Mouse (Mus musculus) hindbrain, embryonic 14.5 days (tissue): ENCODE measurements at regions not wholly inside any gene's neighbourhood (a gene's known extent, or its start where the extent isn't known, plus 50 kb on each side); places are given as distances from the start of the nearest gene placed in this dataset.

Source experiments
- ATAC-seq: fragments of 200-750 bp; cut with Nextera tagmentation; 2 replicates; pipeline ENCODE4 v1.8.0; 2017; ENCODE audit warnings: moderate number of reproducible peaks, mild to moderate bottlenecking, moderate TSS enrichment, moderate library complexity; ENCODE audit not compliant: low FRiP score
- DNase-seq: peaks from one replicate; pipeline ENCODE4 v3.0.0-alpha.2; 2015; ENCODE audit warnings: low spot score
- H3K27ac ChIP-seq: fragments of 300-500 bp; sonication (generic); 2 replicates; pipeline ENCODE4 v1.5.1; 2014; ENCODE audit warnings: mild to moderate bottlenecking, moderate library complexity
- H3K27me3 ChIP-seq: fragments of 300-500 bp; sonication (generic); 2 replicates; pipeline ENCODE4 v1.6.1; 2014; ENCODE audit warnings: mild to moderate bottlenecking, low read length, mixed read lengths; ENCODE audit not compliant: control insufficient read depth, insufficient read depth
- H3K36me3 ChIP-seq: fragments of 300-500 bp; sonication (generic); replicated peaks from 2 replicates; pipeline ENCODE4 v1.6.1; 2014; ENCODE audit not compliant: control insufficient read depth, insufficient read depth
- H3K4me1 ChIP-seq: fragments of 300-500 bp; sonication (generic); replicated peaks from 2 replicates; pipeline ENCODE4 v1.6.1; 2014; ENCODE audit warnings: antibody characterized with exemption, low read length, mixed read lengths; ENCODE audit not compliant: control insufficient read depth, insufficient read depth
- H3K4me2 ChIP-seq: fragments of 300-500 bp; sonication (generic); replicated peaks from 2 replicates; pipeline ENCODE4 v1.6.1; 2014; ENCODE audit warnings: mild to moderate bottlenecking, moderate library complexity
- H3K4me3 ChIP-seq: fragments of 300-500 bp; sonication (generic); replicated peaks from 2 replicates; pipeline ENCODE4 v1.5.1; 2014; ENCODE audit warnings: mild to moderate bottlenecking, low read length
- H3K9ac ChIP-seq: fragments of 300-500 bp; sonication (generic); 2 replicates; pipeline ENCODE4 v1.6.1; 2014
- H3K9me3 ChIP-seq: fragments of 300-500 bp; sonication (generic); 2 replicates; pipeline ENCODE4 v1.6.1; 2016; ENCODE audit warnings: low read length; ENCODE audit not compliant: control insufficient read depth
- WGBS: fragments of 180-500 bp; shearing (Covaris S2); extraction: QIAGEN DNeasy Blood & Tissue Kit; methylation state at CpG from one replicate; pipeline ENCODE4 v1.1.7; 2014; 5-methylcytosine and 5-hydroxymethylcytosine counted together

DNA sequence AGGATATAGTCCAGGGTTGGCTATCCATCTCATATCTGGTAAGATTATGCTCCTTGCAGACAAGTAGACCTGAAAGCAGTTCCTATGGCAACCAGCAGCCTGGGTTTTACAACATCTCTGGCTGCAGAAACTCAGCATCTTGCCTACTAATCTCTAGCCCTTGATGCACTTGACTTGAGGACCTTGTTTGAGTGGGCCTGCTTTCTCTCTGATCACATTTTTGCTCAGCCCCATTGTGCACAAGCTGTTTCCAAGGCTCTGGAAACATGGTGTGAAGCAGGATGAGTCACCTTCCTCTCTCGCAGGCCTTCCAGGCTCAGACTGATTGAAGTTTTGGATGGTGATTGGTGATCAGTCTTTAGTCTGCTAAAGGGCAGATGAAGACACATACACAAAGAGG is 224.4 kb upstream of the Eef2kmt start:
- Histone ChIP-seq H3K4me3 (no peak overlapping the region), H3K36me3 (no peaks in the 10 kb centered on the region), H3K27me3 (no peaks in the 10 kb centered on the region), H3K4me1 (peaks cover 4% of the 10 kb centered on the region), H3K27ac (no peak overlapping the region), H3K9ac (no peak overlapping the region), H3K4me2 (no peak overlapping the region), H3K9me3 (no peaks in the 10 kb centered on the region)
- ATAC-seq (no peak), DNase-seq (no peak)
- 85% methylated on average over 1 of the region's 1 CpGs for WGBS

DNA sequence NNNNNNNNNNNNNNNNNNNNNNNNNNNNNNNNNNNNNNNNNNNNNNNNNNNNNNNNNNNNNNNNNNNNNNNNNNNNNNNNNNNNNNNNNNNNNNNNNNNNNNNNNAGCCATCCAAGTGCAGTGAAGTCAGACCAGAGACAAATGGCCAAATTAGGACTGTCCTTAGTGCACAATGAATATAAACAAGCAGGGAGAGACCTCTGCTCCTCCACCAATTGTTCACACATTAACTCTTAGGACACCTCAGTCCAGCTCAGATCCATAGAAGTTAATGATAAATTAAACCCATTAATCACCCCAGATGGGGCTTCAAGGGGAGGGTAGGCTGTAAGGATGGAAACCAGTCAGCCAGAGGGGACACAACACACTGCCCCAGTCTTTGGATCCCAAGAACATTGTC is 223.2 kb upstream of the Eef2kmt start:
- DNase-seq: no peak
- no peak for ATAC-seq
- Histone ChIP-seq H3K4me2 (no peak overlapping the region), H3K9ac (no peak overlapping the region), H3K4me1 (peaks cover 8% of the 10 kb centered on the region), H3K27ac (no peak overlapping the region), H3K27me3 (no peaks in the 10 kb centered on the region), H3K4me3 (no peak overlapping the region), H3K36me3 (no peaks in the 10 kb centered on the region), H3K9me3 (no peaks in the 10 kb centered on the region)

DNA sequence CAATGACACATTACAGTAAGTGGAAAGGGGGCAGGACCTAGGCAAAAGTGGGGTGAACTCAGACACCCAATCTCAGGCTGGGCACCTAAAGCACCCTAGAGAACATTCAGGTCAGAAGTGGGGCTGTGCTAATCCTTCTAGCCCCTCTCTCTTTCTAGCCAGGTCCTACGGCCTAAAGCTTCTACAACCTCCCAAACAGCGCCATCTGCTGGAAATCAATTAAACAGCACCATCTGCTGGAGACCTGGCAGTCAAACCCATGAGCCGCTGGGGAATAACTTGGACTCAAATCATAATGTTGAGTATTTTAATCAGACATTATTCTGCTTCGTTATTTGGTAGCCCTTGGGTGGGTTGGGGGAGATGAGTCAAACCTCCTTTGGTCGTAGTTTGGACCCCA is 215.5 kb upstream of the Eef2kmt start:
- no peaks in the 10 kb centered on the region for H3K9me3 ChIP-seq

DNA sequence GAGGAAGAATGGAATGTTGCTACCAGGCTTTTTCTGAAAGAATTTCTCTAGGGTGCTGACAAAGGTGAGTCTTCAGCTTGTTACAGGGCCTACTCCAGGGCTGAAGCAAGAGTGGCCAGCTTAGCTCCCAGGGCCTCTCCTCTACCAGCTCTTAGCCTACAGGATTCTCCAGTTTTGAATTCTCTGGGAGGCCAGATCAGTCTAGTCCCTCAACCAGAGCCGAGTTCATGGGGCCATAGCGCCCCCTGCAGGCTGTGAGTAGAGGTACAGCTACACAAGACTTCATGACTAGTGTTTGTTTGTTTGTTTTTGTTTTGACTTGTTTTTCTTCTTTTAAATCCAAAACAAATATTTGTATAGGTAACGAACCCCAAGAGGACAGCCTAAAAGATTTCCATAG is 211.8 kb upstream of the Eef2kmt start:
- WGBS: 9% methylated on average over 3 of the region's 3 CpGs
- DNase-seq: peak; percentile 78
- no peaks in the 10 kb centered on the region for H3K4me1 ChIP-seq

More for the DNA sequence above, 215.5 kb upstream of the Eef2kmt start:
- H3K27ac ChIP-seq: no peak overlapping the region
- no peak overlapping the region for H3K4me2 ChIP-seq
- peaks cover 11% of the 10 kb centered on the region for H3K4me1 ChIP-seq
- H3K4me3 ChIP-seq: no peak overlapping the region
- H3K36me3 ChIP-seq: no peaks in the 10 kb centered on the region
- no peak overlapping the region for H3K9ac ChIP-seq
- DNase-seq (peak; percentile 83), ATAC-seq (no peak)
- 21% methylated on average over 5 of the region's 5 CpGs for WGBS
- 0 out of 2 replicates have a peak, but pooled peaks cover 3% of the 10 kb centered on the region for H3K27me3 ChIP-seq

DNA sequence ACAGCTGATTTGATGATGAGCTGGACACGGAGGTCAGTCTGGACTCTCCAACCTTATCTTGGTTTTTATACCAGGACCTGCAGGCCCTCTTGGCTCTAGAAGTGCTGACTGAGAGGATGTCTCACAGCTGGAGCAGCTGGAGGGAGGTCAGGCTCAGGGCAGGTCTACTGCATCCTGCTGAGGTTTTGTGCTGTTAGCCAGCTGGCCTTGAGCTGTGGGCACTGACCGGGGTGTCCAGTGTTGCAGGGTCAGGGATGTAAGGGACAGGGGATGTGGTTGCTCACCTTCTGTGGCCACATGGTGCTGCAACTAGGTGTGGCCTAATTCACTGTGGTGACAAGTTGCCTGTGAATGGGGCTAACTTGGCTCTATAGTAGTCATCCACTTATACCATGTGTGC is 211.0 kb upstream of the Eef2kmt start:
- no peak overlapping the region for H3K4me3 ChIP-seq
- no peak overlapping the region for H3K27ac ChIP-seq
- no peak for DNase-seq
- H3K27me3 ChIP-seq: no peaks in the 10 kb centered on the region
- H3K4me2 ChIP-seq: no peak overlapping the region
- 56% methylated on average over 2 of the region's 2 CpGs for WGBS
- no peak for ATAC-seq
- no peaks in the 10 kb centered on the region for H3K36me3 ChIP-seq
- H3K9ac ChIP-seq: no peak overlapping the region
- H3K9me3 ChIP-seq: no peaks in the 10 kb centered on the region
- no peaks in the 10 kb centered on the region for H3K4me1 ChIP-seq

More for the DNA sequence above, 211.8 kb upstream of the Eef2kmt start:
- no peak for ATAC-seq
- H3K9ac ChIP-seq: no peak overlapping the region
- no peaks in the 10 kb centered on the region for H3K9me3 ChIP-seq
- H3K27ac ChIP-seq: no peak overlapping the region
- H3K4me3 ChIP-seq: no peak overlapping the region
- H3K27me3 ChIP-seq: 0 out of 2 replicates have a peak, but pooled peaks cover 1% of the 10 kb centered on the region
- no peak overlapping the region for H3K4me2 ChIP-seq
- no peaks in the 10 kb centered on the region for H3K36me3 ChIP-seq

DNA sequence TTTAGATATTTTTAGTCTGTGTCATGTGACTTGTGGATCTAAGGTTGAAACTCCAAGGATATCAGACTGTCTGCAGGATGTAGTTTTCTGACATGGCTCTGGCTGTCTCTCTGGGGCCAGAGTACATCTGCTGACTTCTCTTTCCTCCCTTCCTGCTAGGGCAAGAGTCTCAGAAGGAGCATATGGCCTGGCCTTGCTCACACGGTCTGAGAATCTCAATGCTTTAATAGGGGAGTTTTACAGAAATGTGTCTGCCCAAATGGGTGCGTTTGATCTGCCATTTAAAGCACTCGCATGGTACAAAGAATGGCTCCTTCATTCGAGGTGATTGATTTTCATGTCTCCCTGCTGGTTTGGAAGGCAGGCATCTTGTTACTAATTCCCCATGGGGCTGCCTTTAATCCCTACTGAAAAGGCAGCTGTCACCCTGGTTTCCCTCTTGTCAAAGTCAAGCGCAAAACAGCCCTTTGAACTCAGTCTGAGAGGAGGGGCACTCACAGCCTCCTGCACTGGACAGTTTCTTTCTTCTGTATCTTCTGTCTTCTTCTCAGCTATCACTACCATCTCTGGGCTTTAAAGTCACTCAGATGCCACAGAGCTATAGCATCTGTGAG is 199.7 kb upstream of the Eef2kmt start:
- no peak overlapping the region for H3K4me3 ChIP-seq
- WGBS: 2% methylated on average over 5 of the region's 5 CpGs
- no peak overlapping the region for H3K27ac ChIP-seq
- H3K4me1 ChIP-seq: 0 out of 2 replicates have a peak, but pooled peaks cover 5% of the 10 kb centered on the region
- H3K9me3 ChIP-seq: no peaks in the 10 kb centered on the region
- H3K4me2 ChIP-seq: no peak overlapping the region
- H3K9ac ChIP-seq: no peak overlapping the region
- ATAC-seq: no peak
- H3K36me3 ChIP-seq: no peaks in the 10 kb centered on the region
- H3K27me3 ChIP-seq: no peaks in the 10 kb centered on the region
- DNase-seq: no peak

DNA sequence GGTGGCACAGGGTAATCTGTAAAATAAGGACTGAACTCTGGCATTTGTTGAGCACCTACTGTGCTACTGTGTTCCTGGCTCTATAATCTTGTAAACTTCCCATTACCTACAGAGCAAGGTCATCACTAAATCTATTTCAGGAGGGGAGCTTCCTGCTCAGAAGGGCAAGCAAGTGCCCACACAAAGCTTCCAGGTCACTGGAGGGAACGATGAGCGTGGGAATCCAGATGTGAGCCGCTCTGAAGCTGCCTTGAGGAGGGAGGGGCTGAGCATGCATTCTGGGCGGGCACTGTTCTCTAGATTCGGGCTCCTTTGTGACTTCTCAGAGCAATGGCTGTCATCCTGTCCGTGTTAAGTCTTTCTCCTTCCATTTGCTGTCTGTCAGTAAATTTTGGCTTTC is 198.5 kb upstream of the Eef2kmt start:
- no peak for DNase-seq
- H3K27ac ChIP-seq: no peak overlapping the region
- no peak overlapping the region for H3K4me3 ChIP-seq
- H3K9me3 ChIP-seq: no peaks in the 10 kb centered on the region
- 22% methylated on average over 6 of the region's 6 CpGs for WGBS
- ATAC-seq: no peak
- no peak overlapping the region for H3K4me2 ChIP-seq
- H3K9ac ChIP-seq: no peak overlapping the region
- H3K36me3 ChIP-seq: no peaks in the 10 kb centered on the region
- 0 out of 2 replicates have a peak, but pooled peaks cover 5% of the 10 kb centered on the region for H3K4me1 ChIP-seq
- no peaks in the 10 kb centered on the region for H3K27me3 ChIP-seq

DNA sequence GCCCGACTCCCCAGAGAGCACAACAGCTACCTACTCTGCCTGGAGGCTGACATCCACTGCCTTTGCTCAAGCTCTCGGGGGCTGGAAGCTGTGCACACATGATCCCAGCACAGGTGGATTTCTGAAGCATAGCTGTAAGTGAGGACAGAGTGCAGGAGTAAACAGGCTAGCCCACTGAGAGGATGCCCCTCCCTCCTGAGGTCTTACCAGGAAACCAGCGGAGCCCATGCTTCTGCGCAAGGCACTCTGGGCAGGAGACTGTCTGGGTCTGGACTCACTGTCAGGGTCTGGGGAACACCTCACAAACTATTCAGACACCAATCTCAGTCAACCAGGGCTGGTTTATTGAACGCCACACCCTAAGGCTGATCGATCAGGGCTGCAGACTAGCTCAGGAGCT is 197.2 kb upstream of the Eef2kmt start:
- 77% methylated on average over 6 of the region's 6 CpGs for WGBS

DNA sequence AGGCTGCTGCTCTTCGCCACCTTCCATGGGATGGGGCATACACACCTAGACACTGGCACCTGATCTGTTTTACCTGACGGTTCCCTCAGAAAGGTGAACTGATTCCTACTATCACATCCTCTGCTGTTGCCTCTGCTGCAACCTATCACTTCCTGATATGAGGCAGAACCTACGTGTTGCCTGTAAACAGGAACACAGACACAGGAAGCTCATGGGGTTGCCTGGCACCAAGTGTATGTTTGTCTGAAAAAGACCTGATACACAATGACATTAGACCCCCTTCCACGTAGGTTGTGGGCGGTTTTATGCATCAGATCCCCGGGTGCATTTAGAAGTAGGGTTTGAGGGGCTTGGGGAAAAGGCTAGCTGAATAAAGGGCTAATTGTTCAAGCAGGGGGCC is 190.0 kb upstream of the Eef2kmt start:
- Histone ChIP-seq H3K4me1 (no peaks in the 10 kb centered on the region), H3K4me3 (no peak overlapping the region), H3K9me3 (no peaks in the 10 kb centered on the region), H3K27me3 (no peaks in the 10 kb centered on the region), H3K9ac (no peak overlapping the region), H3K4me2 (no peak overlapping the region), H3K36me3 (no peaks in the 10 kb centered on the region), H3K27ac (no peak overlapping the region)
- WGBS: 73% methylated on average over 6 of the region's 6 CpGs
- no peak for ATAC-seq
- DNase-seq: no peak

More for the DNA sequence above, 197.2 kb upstream of the Eef2kmt start:
- DNase-seq (no peak), ATAC-seq (no peak)
- Histone ChIP-seq H3K36me3 (no peaks in the 10 kb centered on the region), H3K9me3 (no peaks in the 10 kb centered on the region), H3K4me2 (no peak overlapping the region), H3K27me3 (no peaks in the 10 kb centered on the region), H3K27ac (no peak overlapping the region), H3K9ac (no peak overlapping the region), H3K4me1 (0 out of 2 replicates have a peak, but pooled peaks cover 5% of the 10 kb centered on the region), H3K4me3 (no peak overlapping the region)

DNA sequence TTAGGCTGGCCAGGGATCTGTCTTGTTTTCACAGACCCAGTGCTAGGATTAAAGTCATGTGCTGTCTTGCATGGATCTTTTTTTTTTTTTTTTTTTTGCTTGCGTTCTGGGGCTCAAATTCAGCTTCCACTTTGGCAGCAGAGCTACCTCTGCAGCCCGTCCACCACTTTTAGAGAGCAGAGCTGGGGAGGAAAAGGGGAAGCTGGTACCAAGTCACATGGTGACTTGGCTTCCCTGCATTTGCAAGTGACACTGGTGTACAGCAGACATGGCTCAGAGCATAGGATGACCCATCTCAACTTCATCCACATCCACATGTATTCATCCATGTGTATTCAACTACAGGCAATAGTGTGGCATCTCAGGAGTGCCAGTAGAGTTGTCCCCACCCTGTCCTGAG is 189.0 kb upstream of the Eef2kmt start:
- Histone ChIP-seq H3K9ac (no peak overlapping the region), H3K4me1 (no peaks in the 10 kb centered on the region), H3K27me3 (no peaks in the 10 kb centered on the region), H3K4me3 (no peak overlapping the region), H3K4me2 (no peak overlapping the region), H3K36me3 (no peaks in the 10 kb centered on the region), H3K9me3 (no peaks in the 10 kb centered on the region), H3K27ac (no peak overlapping the region)
- no peak for ATAC-seq
- DNase-seq: no peak
- 82% methylated on average over 2 of the region's 2 CpGs for WGBS
